Mouse (Mus musculus): Measurements from ENCODE around the gene Tmem181a.
"Not testable (repeated sequence)": the region's sequence is repeated elsewhere in the genome, so short reads cannot be mapped to it uniquely, and the experiment has no call there.

DNA sequence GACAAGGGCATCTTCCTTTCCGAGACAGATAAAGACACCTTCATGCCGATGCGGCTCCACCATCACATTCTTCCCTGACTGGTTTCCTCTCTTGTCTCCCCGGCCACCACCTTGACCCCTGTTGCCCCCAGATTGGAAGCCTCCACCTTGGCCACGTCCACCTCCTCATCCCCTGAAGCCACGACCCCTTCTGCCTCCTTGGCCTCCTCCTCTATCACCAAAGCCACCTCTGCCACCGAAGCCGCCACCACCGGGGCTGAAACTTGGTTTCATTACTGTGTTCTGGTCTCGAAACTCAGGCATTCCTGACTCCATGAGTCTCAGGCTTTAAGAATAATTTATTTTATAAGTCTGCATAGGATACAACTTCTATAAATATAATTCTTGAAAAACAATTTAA lies 98.6 kb downstream of the Tmem181a start:
- TF ChIP-seq CTCF, EP300 (IDR thresholded peaks at IDR 0.05; ENCODE audit: low read depth): not testable (repeated sequence)
